Mouse (Mus musculus) hindbrain, embryonic 12.5 days (tissue): ENCODE results near the gene Slc17a6. TPM values are rescaled to one million over a fixed set of nuclear protein-coding genes. Genes with fewer than 3 reads are reported as not detected.
A peak's percentile ranks its signal among the peaks of the same experiment; 100 is the strongest.

Experiments used
- ATAC-seq: fragments of 200-750 bp; cut with Nextera tagmentation; 2 replicates; pipeline ENCODE4 v1.8.0; 2017; ENCODE audit warnings: moderate TSS enrichment; ENCODE audit not compliant: low FRiP score
- H3K27ac ChIP-seq: fragments of 300-500 bp; sonication (generic); 2 replicates; pipeline ENCODE4 v1.5.1; 2016; ENCODE audit warnings: mild to moderate bottlenecking
- H3K27me3 ChIP-seq: fragments of 300-500 bp; sonication (generic); 2 replicates; pipeline ENCODE4 v1.6.1; 2016; ENCODE audit warnings: mild to moderate bottlenecking
- H3K36me3 ChIP-seq: fragments of 300-500 bp; sonication (generic); 2 replicates; pipeline ENCODE4 v1.6.1; 2016; ENCODE audit warnings: mild to moderate bottlenecking
- H3K4me1 ChIP-seq: fragments of 300-500 bp; sonication (generic); 2 replicates; pipeline ENCODE4 v1.6.1; 2016
- H3K4me2 ChIP-seq: fragments of 300-500 bp; sonication (generic); replicated peaks from 2 replicates; pipeline ENCODE4 v1.6.1; 2016; ENCODE audit warnings: mild to moderate bottlenecking
- H3K4me3 ChIP-seq: fragments of 300-500 bp; sonication (generic); 2 replicates; pipeline ENCODE4 v1.5.1; 2016; ENCODE audit warnings: mild to moderate bottlenecking
- H3K9ac ChIP-seq: fragments of 300-500 bp; sonication (generic); 2 replicates; pipeline ENCODE4 v1.6.1; 2016; ENCODE audit warnings: mild to moderate bottlenecking, moderate library complexity
- H3K9me3 ChIP-seq: fragments of 300-500 bp; sonication (generic); replicated peaks from 2 replicates; pipeline ENCODE4 v1.6.1; 2016; ENCODE audit warnings: mild to moderate bottlenecking
- WGBS: fragments of 180-500 bp; shearing (Covaris S2); methylation state at CpG from one replicate; pipeline ENCODE4 v1.1.7; 2016; 5-methylcytosine and 5-hydroxymethylcytosine counted together
- polyA plus RNA-seq: library from polyadenylated mRNA; unstranded; fragments of >200 nt; fragmentation: Nextera tagmentation; extraction: Ambion mirVana; gene quantifications from 2 replicates; pipeline ENCODE4 v1.2.1, GENCODE M21; 2016

Gene Slc17a6
- polyA plus RNA-seq, 1 experiment from 2014 or later = 41.6 TPM

GRCm38 (mm10) chr7:51626451-51627000 is 4.7 kb downstream of the Slc17a6 start:
- no peak for ATAC-seq
- H3K27ac ChIP-seq = peak overlapping the region; percentile 84
- H3K36me3 ChIP-seq = no peaks in the 10 kb centered on the region
- peak overlapping the region; percentile 47 for H3K4me2 ChIP-seq
- H3K9ac ChIP-seq = peak overlapping the region; percentile 65
- H3K27me3 ChIP-seq = peaks cover 77% of the 10 kb centered on the region
- peak overlapping the region; percentile 38 for H3K4me3 ChIP-seq
- H3K4me1 ChIP-seq = peaks cover 6% of the 10 kb centered on the region; the same call in 1 of the 2 replicates
- under 1% methylated on average over 16 of the region's 16 CpGs for WGBS
- H3K9me3 ChIP-seq = no peaks in the 10 kb centered on the region

GRCm38 (mm10) chr7:51627001-51627631 is 5.3 kb downstream of the Slc17a6 start:
- no peaks in the 10 kb centered on the region for H3K9me3 ChIP-seq
- peak overlapping the region; percentile 38 for H3K4me3 ChIP-seq
- peaks cover 6% of the 10 kb centered on the region; the same call in 1 of the 2 replicates for H3K4me1 ChIP-seq
- 1% methylated on average over 26 of the region's 26 CpGs for WGBS
- peak overlapping the region; percentile 47 for H3K4me2 ChIP-seq
- peak overlapping the region; percentile 84 for H3K27ac ChIP-seq
- ATAC-seq = peak; percentile 85
- H3K36me3 ChIP-seq = no peaks in the 10 kb centered on the region
- peaks cover 71% of the 10 kb centered on the region for H3K27me3 ChIP-seq
- peak overlapping the region; percentile 65 for H3K9ac ChIP-seq

DNA sequence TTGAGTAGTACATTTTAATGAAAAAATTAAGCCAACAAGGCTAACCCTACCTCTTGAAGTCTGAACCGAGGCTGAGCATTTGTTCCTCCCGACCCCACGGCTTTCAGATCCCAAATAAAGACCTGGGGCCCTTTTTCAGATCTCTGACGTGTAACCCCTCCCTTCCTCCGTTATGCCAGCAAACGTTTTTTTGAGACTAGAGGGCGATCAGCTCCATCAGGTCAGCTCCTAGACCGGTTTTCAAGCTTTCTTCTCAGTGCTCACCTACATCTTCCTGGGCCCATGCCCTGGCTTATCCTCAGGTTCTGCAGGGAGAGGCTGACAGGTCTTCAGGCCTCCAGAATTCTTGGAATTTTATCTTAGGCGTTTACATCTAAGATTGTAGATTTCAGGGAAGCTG is 5.9 kb downstream of the Slc17a6 start:
- ATAC-seq = peak; percentile 10; the same call in 1 of the 2 replicates
- WGBS = 0% methylated on average over 9 of the region's 9 CpGs
- peaks cover 6% of the 10 kb centered on the region; the same call in 1 of the 2 replicates for H3K4me1 ChIP-seq
- peak overlapping the region; percentile 38 for H3K4me3 ChIP-seq
- H3K27me3 ChIP-seq = peaks cover 68% of the 10 kb centered on the region
- peak overlapping the region; percentile 84 for H3K27ac ChIP-seq
- H3K9ac ChIP-seq = peak overlapping the region; percentile 65; the same call in 1 of the 2 replicates
- H3K36me3 ChIP-seq = no peaks in the 10 kb centered on the region
- peak overlapping the region; percentile 47 for H3K4me2 ChIP-seq
- H3K9me3 ChIP-seq = no peaks in the 10 kb centered on the region

DNA sequence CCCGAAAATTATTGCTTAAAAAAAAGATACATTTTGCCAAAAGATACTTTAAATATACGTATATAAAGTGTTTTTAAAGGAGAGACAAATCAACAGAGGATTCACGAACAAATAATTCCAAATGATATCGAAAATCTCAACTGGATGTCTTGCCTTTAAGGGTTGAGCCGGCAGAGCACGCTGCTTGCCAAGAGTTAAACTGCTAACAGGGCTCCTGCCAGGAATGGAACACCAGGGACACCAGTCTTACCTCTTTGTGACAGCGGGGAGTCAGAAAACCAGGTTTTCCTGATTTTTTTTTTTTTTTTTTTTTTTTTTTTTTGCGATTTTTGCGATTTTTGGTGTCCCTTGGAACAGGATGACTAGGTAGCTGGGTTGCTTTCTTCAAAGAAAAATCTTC is 6.5 kb downstream of the Slc17a6 start:
- no peaks in the 10 kb centered on the region for H3K9me3 ChIP-seq
- ATAC-seq = no peak
- peaks cover 65% of the 10 kb centered on the region for H3K27me3 ChIP-seq
- H3K36me3 ChIP-seq = no peaks in the 10 kb centered on the region
- 1% methylated on average over 9 of the region's 9 CpGs for WGBS
- peak overlapping the region; percentile 84; the same call in 1 of the 2 replicates for H3K27ac ChIP-seq
- peak overlapping the region; percentile 47 for H3K4me2 ChIP-seq
- no peak overlapping the region for H3K4me3 ChIP-seq
- H3K4me1 ChIP-seq = peaks cover 10% of the 10 kb centered on the region; the same call in 1 of the 2 replicates
- H3K9ac ChIP-seq = no peak overlapping the region

DNA sequence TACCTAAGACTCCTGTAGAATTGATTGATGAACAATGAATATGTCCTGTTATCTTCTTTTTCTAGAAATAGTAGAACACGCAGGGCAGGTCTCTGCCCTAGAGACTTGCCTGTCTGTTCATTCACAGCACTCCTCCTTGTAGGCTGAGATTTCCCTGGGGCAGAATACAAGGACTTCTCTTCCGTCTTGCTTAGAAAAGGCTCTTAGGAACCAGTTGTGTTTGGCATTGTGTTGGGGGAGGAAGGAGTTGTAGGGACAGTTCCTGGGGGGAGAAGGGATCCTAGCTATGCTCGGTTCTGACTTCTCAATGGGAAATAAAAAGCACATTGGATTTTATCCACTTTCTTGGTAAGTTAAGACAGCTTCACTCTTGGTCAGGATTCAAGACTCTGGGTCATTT is 7.4 kb downstream of the Slc17a6 start:
- Histone ChIP-seq H3K9ac (peak overlapping the region; percentile 3), H3K4me2 (peak overlapping the region; percentile 39), H3K27me3 (peaks cover 57% of the 10 kb centered on the region), H3K4me1 (peaks cover 12% of the 10 kb centered on the region; the same call in 1 of the 2 replicates), H3K9me3 (no peaks in the 10 kb centered on the region), H3K4me3 (peak overlapping the region; percentile 14), H3K27ac (peak overlapping the region; percentile 76), H3K36me3 (no peaks in the 10 kb centered on the region)
- WGBS = 1% methylated on average over 3 of the region's 3 CpGs
- no peak for ATAC-seq

GRCm38 (mm10) chr7:51631171-51631570 is 9.4 kb downstream of the Slc17a6 start:
- no peaks in the 10 kb centered on the region for H3K36me3 ChIP-seq
- no peak for ATAC-seq
- peak overlapping the region; percentile 82 for H3K27ac ChIP-seq
- peak overlapping the region; percentile 47 for H3K9ac ChIP-seq
- peaks cover 12% of the 10 kb centered on the region; the same call in 1 of the 2 replicates for H3K4me1 ChIP-seq
- H3K9me3 ChIP-seq = no peaks in the 10 kb centered on the region
- peaks cover 38% of the 10 kb centered on the region for H3K27me3 ChIP-seq
- peak overlapping the region; percentile 42 for H3K4me2 ChIP-seq
- peak overlapping the region; percentile 27 for H3K4me3 ChIP-seq
- 65% methylated on average over 3 of the region's 3 CpGs for WGBS

- peaks cover 24% of the 10 kb centered on the region for H3K27me3 ChIP-seq
These were observed 10.9 kb downstream of the Slc17a6 start for GRCm38 (mm10) chr7:51632543-51633229.

GRCm38 (mm10) chr7:51633230-51633844 is 11.5 kb downstream of the Slc17a6 start:
- Histone ChIP-seq H3K27ac (peak overlapping the region; percentile 86), H3K4me2 (peak overlapping the region; percentile 21; the same call in 1 of the 2 replicates), H3K4me1 (peaks cover 5% of the 10 kb centered on the region; the same call in 1 of the 2 replicates), H3K9ac (no peak overlapping the region), H3K27me3 (peaks cover 21% of the 10 kb centered on the region), H3K4me3 (no peak overlapping the region), H3K36me3 (no peaks in the 10 kb centered on the region), H3K9me3 (no peaks in the 10 kb centered on the region)
- WGBS = 6% methylated on average over 7 of the region's 7 CpGs
- peak; percentile 76 for ATAC-seq

More at GRCm38 (mm10) chr7:51632543-51633229, 10.9 kb downstream of the Slc17a6 start:
- Histone ChIP-seq H3K36me3 (no peaks in the 10 kb centered on the region), H3K4me1 (peaks cover 5% of the 10 kb centered on the region; the same call in 1 of the 2 replicates), H3K9me3 (no peaks in the 10 kb centered on the region), H3K9ac (no peak overlapping the region), H3K4me2 (peak overlapping the region; percentile 34), H3K4me3 (no peak overlapping the region; the same call in 1 of the 2 replicates), H3K27ac (peak overlapping the region; percentile 86)
- WGBS = 4% methylated on average over 9 of the region's 9 CpGs
- peak; percentile 89 for ATAC-seq

GRCm38 (mm10) chr7:51657152-51657551 is 35.3 kb downstream of the Slc17a6 start:
- Histone ChIP-seq H3K4me3 (no peak overlapping the region), H3K9ac (no peak overlapping the region), H3K27ac (no peak overlapping the region), H3K36me3 (no peaks in the 10 kb centered on the region), H3K4me2 (no peak overlapping the region), H3K4me1 (no peaks in the 10 kb centered on the region), H3K27me3 (no peaks in the 10 kb centered on the region), H3K9me3 (no peaks in the 10 kb centered on the region)
- ATAC-seq = no peak
- WGBS = 65% methylated on average over 3 of the region's 3 CpGs

GRCm38 (mm10) chr7:51662441-51662840 is 40.6 kb downstream of the Slc17a6 start:
- no peaks in the 10 kb centered on the region for H3K27me3 ChIP-seq
- no peak for ATAC-seq
- H3K4me1 ChIP-seq = no peaks in the 10 kb centered on the region
- no peak overlapping the region for H3K4me2 ChIP-seq
- H3K4me3 ChIP-seq = no peak overlapping the region
- no peaks in the 10 kb centered on the region for H3K36me3 ChIP-seq
- H3K9me3 ChIP-seq = no peaks in the 10 kb centered on the region
- no peak overlapping the region for H3K9ac ChIP-seq
- WGBS = 34% methylated on average over 5 of the region's 5 CpGs
- H3K27ac ChIP-seq = no peak overlapping the region

DNA sequence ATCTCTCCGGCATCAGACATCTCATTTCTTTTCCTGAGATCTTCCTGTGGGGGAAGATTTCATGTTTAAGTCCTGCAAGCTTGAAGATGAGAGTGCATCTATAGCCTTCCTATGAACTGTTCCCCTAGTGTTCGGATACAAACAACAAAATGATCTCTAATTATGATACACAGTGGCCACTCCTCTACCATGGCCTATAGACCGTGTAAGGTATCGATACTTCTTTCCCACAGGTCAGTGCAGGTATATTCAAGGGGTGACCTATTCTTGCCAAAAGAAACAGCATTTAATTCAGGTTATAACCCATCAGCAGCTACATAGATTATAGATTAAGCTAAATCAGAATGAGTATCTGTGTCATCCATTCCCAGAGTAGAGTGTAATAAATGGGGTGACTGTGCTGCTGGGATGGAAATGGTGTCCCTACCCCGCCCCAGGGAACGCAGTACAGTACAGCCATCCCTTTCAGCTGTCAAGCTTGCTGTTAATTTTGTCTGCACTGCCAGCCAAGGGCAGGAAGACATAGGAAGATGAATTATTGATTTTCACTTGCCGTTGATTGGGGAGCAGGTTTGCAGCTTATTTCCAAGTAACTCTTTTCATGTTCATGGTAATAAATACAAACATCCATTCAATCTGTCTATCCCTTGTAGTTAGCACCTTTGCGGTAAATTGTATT is 71.9 kb downstream of the Slc17a6 start:
- H3K9ac ChIP-seq = no peak overlapping the region
- no peaks in the 10 kb centered on the region for H3K36me3 ChIP-seq
- no peaks in the 10 kb centered on the region for H3K9me3 ChIP-seq
- ATAC-seq = peak; percentile 81
- no peaks in the 10 kb centered on the region for H3K27me3 ChIP-seq
- H3K4me3 ChIP-seq = no peak overlapping the region
- WGBS = 81% methylated on average over 8 of the region's 8 CpGs
- peaks cover 4% of the 10 kb centered on the region; the same call in 1 of the 2 replicates for H3K4me1 ChIP-seq
- H3K4me2 ChIP-seq = no peak overlapping the region
- peak overlapping the region; percentile 60; the same call in 1 of the 2 replicates for H3K27ac ChIP-seq
